25 mouse cellular contexts compared by ENCODE assay signal in genomic region chr4:138855092-138855632, GRCm38 (mm10). TPM values are rescaled to one million over a fixed set of nuclear protein-coding genes. Genes with fewer than 3 reads are reported as not detected.
A peak's percentile ranks its signal among the peaks of the same experiment; 100 is the strongest.
DNase-seq lines count a peak whose midpoint lies in the region; ATAC-seq and TF ChIP-seq lines count a peak whose summit lies in the region.
"Had no signal": no experiment of that assay in that cellular context is flagged by ENCODE, and none has a peak within 500 bp of the region (broad histone marks: within the 10 kb centered on the region; RNA-seq: fewer than 3 reads in every experiment).

No protein-coding gene starts in this region.

- intact Hi-C loops in left cerebral cortex, adult 2 months (cut with DNase I), result no loop called here

- WGBS in forebrain, postnatal 0 days, result 72% methylated on average over 9 of the region's 9 CpGs
- 90% methylated on average over 9 of the region's 9 CpGs for WGBS in forebrain, embryonic 12.5 days
- 82% methylated on average over 9 of the region's 9 CpGs for WGBS in liver, postnatal 0 days (ENCODE audit: insufficient replicate concordance)

- no peak for TF ChIP-seq EP300 in liver, postnatal 0 days (IDR thresholded peaks at IDR 0.05; ENCODE audit: low read depth)

- DNase-seq in forebrain, postnatal 0 days, result peak; percentile 60
- DNase-seq in left cerebral cortex, adult 2 months (ENCODE audit: extremely low spot score in 1 of 2, low spot score in 2 of 2), result no peak
- no peak for DNase-seq in left cerebral cortex, adult 9 months (ENCODE audit: low spot score in 2 of 2)
- peak; percentile 47 for DNase-seq in right cerebral cortex, adult 18-20 months
- no peak for DNase-seq in right cerebral cortex, postnatal 36 days (ENCODE audit: low spot score in 2 of 2)
- no peak for DNase-seq in liver, postnatal 0 days
- DNase-seq: adrenal gland, adult 2 months; adrenal gland, postnatal 25 days; cerebellum, adult 2 months; cerebellum, postnatal 14 days; gastrocnemius, postnatal 14 days; heart, adult 2 months; heart, postnatal 14 days had no signal

- H3K9me3 ChIP-seq in forebrain, postnatal 0 days (ENCODE audit: low read length), result no peaks in the 10 kb centered on the region
- H3K9me3 ChIP-seq in forebrain, embryonic 12.5 days, result no peaks in the 10 kb centered on the region
- no peaks in the 10 kb centered on the region for H3K9me3 ChIP-seq in liver, postnatal 0 days (ENCODE audit: low read length)
- H3K9me3 ChIP-seq: embryonic facial prominence, embryonic 12.5 days; heart, embryonic 15.5 days; hindbrain, embryonic 10.5 days had no signal

- H3K27me3 ChIP-seq in forebrain, postnatal 0 days (ENCODE audit: insufficient read depth, low read length), result peaks cover 4% of the 10 kb centered on the region; the same call in 1 of the 2 replicates
- H3K27me3 ChIP-seq in forebrain, embryonic 12.5 days, result peaks cover 16% of the 10 kb centered on the region
- peaks cover 6% of the 10 kb centered on the region; the same call in 1 of the 2 replicates for H3K27me3 ChIP-seq in liver, postnatal 0 days (ENCODE audit: insufficient read depth, low read length)
- H3K27me3 ChIP-seq: embryonic facial prominence, embryonic 12.5 days had no signal

- H3K27ac ChIP-seq in forebrain, postnatal 0 days (ENCODE audit: low read depth, low read length), result peak overlapping the region; percentile 71
- no peak overlapping the region for H3K27ac ChIP-seq in forebrain, embryonic 12.5 days
- peak overlapping the region; percentile 69 for H3K27ac ChIP-seq in left cerebral cortex, adult 2 months
- peak overlapping the region; percentile 50 for H3K27ac ChIP-seq in cortical plate, adult 2 months (ENCODE audit: insufficient read depth, low read length)
- H3K27ac ChIP-seq in liver, postnatal 0 days (ENCODE audit: low read depth), result no peak overlapping the region
- H3K27ac ChIP-seq: embryonic facial prominence, embryonic 12.5 days; heart, adult 2 months; heart, embryonic 15.5 days; hindbrain, embryonic 10.5 days had no signal

- TF ChIP-seq CTCF in forebrain, postnatal 0 days (IDR thresholded peaks at IDR 0.05; ENCODE audit: low read depth), result no peak
- no peak for TF ChIP-seq CTCF in left cerebral cortex, adult 2 months (IDR thresholded peaks at IDR 0.05)
- no peak for TF ChIP-seq CTCF in cortical plate, adult 2 months (IDR thresholded peaks at IDR 0.05; ENCODE audit: extremely low read depth, insufficient read depth, low read length)
- no peak for TF ChIP-seq CTCF in liver, postnatal 0 days (IDR thresholded peaks at IDR 0.05; ENCODE audit: low read depth)

- no peak overlapping the region for H3K4me3 ChIP-seq in forebrain, postnatal 0 days (ENCODE audit: low read depth, low read length)
- no peak overlapping the region for H3K4me3 ChIP-seq in forebrain, embryonic 12.5 days (replicated peaks)
- H3K4me3 ChIP-seq in left cerebral cortex, adult 2 months, result no peak overlapping the region
- no peak overlapping the region for H3K4me3 ChIP-seq in cortical plate, adult 2 months (ENCODE audit: insufficient read depth, low read length)
- H3K4me3 ChIP-seq in liver, postnatal 0 days (ENCODE audit: low read depth, low read length), result no peak overlapping the region
- H3K4me3 ChIP-seq: embryonic facial prominence, embryonic 12.5 days; heart, adult 2 months; heart, embryonic 15.5 days; hindbrain, embryonic 10.5 days had no signal

- TF ChIP-seq POLR2A in cortical plate, adult 2 months (IDR thresholded peaks at IDR 0.05; ENCODE audit: extremely low read depth, insufficient read depth, low read length), result no peak

- H3K4me1 ChIP-seq in forebrain, postnatal 0 days (ENCODE audit: insufficient read depth), result no peaks in the 10 kb centered on the region
- H3K4me1 ChIP-seq in forebrain, embryonic 12.5 days, result no peaks in the 10 kb centered on the region
- peaks cover 8% of the 10 kb centered on the region for H3K4me1 ChIP-seq in cortical plate, adult 2 months (ENCODE audit: control insufficient read depth, insufficient read depth, low read length)
- no peaks in the 10 kb centered on the region for H3K4me1 ChIP-seq in liver, postnatal 0 days (ENCODE audit: insufficient read depth)
- H3K4me1 ChIP-seq: embryonic facial prominence, embryonic 12.5 days had no signal

- no peaks in the 10 kb centered on the region for H3K36me3 ChIP-seq in forebrain, postnatal 0 days (ENCODE audit: insufficient read depth)
- H3K36me3 ChIP-seq in forebrain, embryonic 12.5 days (replicated peaks), result no peaks in the 10 kb centered on the region
- no peaks in the 10 kb centered on the region for H3K36me3 ChIP-seq in liver, postnatal 0 days (replicated peaks; ENCODE audit: insufficient read depth, low read length)
- H3K36me3 ChIP-seq: embryonic facial prominence, embryonic 12.5 days; heart, embryonic 15.5 days; hindbrain, embryonic 10.5 days had no signal

- H3K4me2 ChIP-seq in forebrain, postnatal 0 days (ENCODE audit: low read depth), result no peak overlapping the region
- no peak overlapping the region for H3K4me2 ChIP-seq in forebrain, embryonic 12.5 days
- H3K4me2 ChIP-seq in liver, postnatal 0 days (ENCODE audit: low read depth, low read length), result no peak overlapping the region
- H3K4me2 ChIP-seq: embryonic facial prominence, embryonic 12.5 days; heart, embryonic 11.5 days; heart, embryonic 15.5 days had no signal

- H3K9ac ChIP-seq in forebrain, postnatal 0 days, result no peak overlapping the region
- H3K9ac ChIP-seq in forebrain, embryonic 12.5 days, result no peak overlapping the region
- no peak overlapping the region for H3K9ac ChIP-seq in liver, postnatal 0 days (replicated peaks)
- H3K9ac ChIP-seq: embryonic facial prominence, embryonic 12.5 days; heart, embryonic 15.5 days had no signal

- ATAC-seq in forebrain, postnatal 0 days, result no peak
- no peak for ATAC-seq in forebrain, embryonic 12.5 days (ENCODE audit: low FRiP score)
- no peak for ATAC-seq in liver, postnatal 0 days
- ATAC-seq: forebrain, embryonic 16.5 days had no signal

RNA-seq across cellular contexts. Expression of gene Pla2g5, which starts 8.1 kb away (rescaled TPM):
- total RNA-seq in forebrain, postnatal 0 days (2014; rRNA removed), result 0.15 and 2.9 TPM in 2 replicates
- 1.1 and 1.5 TPM in 2 replicates for polyA plus RNA-seq in forebrain, postnatal 0 days (2015; fragmentation: Nextera tagmentation; extraction: Ambion mirVana)
- 0.23 and 0.24 TPM in 2 replicates for polyA plus RNA-seq in forebrain, embryonic 12.5 days (2016; fragmentation: Nextera tagmentation; extraction: Ambion mirVana)
- total RNA-seq in left cerebral cortex, adult 2 months (2021), result 1 to 10 TPM; 4.5 to 4.7 TPM
- polyA plus RNA-seq in cortical plate, adult 2 months (2012; rRNA removed), result 2.9 and 4.2 TPM in 2 replicates
- not detected in 2 replicates for polyA plus RNA-seq in liver, postnatal 0 days (2015; fragmentation: Nextera tagmentation; extraction: Ambion mirVana)
- total RNA-seq: common myeloid progenitor, adult 5-6 weeks had no signal
- polyA plus RNA-seq: hindbrain, embryonic 10.5 days had no signal

RNA-seq across cellular contexts. Expression of gene Gm13030, which starts 18.6 kb away (rescaled TPM):
- not detected in 2 replicates for total RNA-seq in forebrain, postnatal 0 days (2014; rRNA removed)
- not detected in 2 replicates for polyA plus RNA-seq in forebrain, postnatal 0 days (2015; fragmentation: Nextera tagmentation; extraction: Ambion mirVana)
- polyA plus RNA-seq in forebrain, embryonic 12.5 days (2016; fragmentation: Nextera tagmentation; extraction: Ambion mirVana), result not detected in 2 replicates
- total RNA-seq in left cerebral cortex, adult 2 months (2021), result not detected
- not detected in 2 replicates for polyA plus RNA-seq in cortical plate, adult 2 months (2012; rRNA removed)
- not detected in 2 replicates for polyA plus RNA-seq in liver, postnatal 0 days (2015; fragmentation: Nextera tagmentation; extraction: Ambion mirVana)
- total RNA-seq: adrenal gland, adult 2 months; adrenal gland, postnatal 25 days; CH12.LX; common myeloid progenitor, adult 5-6 weeks; gastrocnemius, adult 18-20 months; gastrocnemius, postnatal 14 days; heart, adult 2 months; heart, postnatal 14 days had no signal
- polyA plus RNA-seq: adrenal gland, adult 2 months; cerebellum, adult 2 months; embryonic facial prominence, embryonic 12.5 days; forebrain, embryonic 11.5 days; forebrain, embryonic 16.5 days; gonadal fat pad, adult 2 months; heart, adult 2 months; heart, embryonic 11.5 days; heart, embryonic 15.5 days; hindbrain, embryonic 10.5 days had no signal

RNA-seq across cellular contexts. Expression of gene Pla2g2e, which starts 22.6 kb away (rescaled TPM):
- total RNA-seq in forebrain, postnatal 0 days (2014; rRNA removed), result not detected in 2 replicates
- polyA plus RNA-seq in forebrain, postnatal 0 days (2015; fragmentation: Nextera tagmentation; extraction: Ambion mirVana), result not detected in 2 replicates
- not detected in 2 replicates for polyA plus RNA-seq in forebrain, embryonic 12.5 days (2016; fragmentation: Nextera tagmentation; extraction: Ambion mirVana)
- not detected for total RNA-seq in left cerebral cortex, adult 2 months (2021)
- polyA plus RNA-seq in cortical plate, adult 2 months (2012; rRNA removed), result not detected in 2 replicates
- polyA plus RNA-seq in liver, postnatal 0 days (2015; fragmentation: Nextera tagmentation; extraction: Ambion mirVana), result not detected in 2 replicates
- total RNA-seq: common myeloid progenitor, adult 5-6 weeks; gastrocnemius, adult 18-20 months; gastrocnemius, postnatal 14 days had no signal
- polyA plus RNA-seq: cerebellum, adult 2 months; embryonic facial prominence, embryonic 12.5 days; forebrain, embryonic 11.5 days; forebrain, embryonic 16.5 days; heart, embryonic 11.5 days; heart, embryonic 15.5 days; hindbrain, embryonic 10.5 days had no signal

RNA-seq across cellular contexts. Expression of gene Otud3, which starts 58.6 kb away (rescaled TPM):
- total RNA-seq in forebrain, postnatal 0 days (2014; rRNA removed), result 10.5 and 13.1 TPM in 2 replicates
- 2.6 and 2.8 TPM in 2 replicates for polyA plus RNA-seq in forebrain, postnatal 0 days (2015; fragmentation: Nextera tagmentation; extraction: Ambion mirVana)
- 3.5 and 4.0 TPM in 2 replicates for polyA plus RNA-seq in forebrain, embryonic 12.5 days (2016; fragmentation: Nextera tagmentation; extraction: Ambion mirVana)
- 10 to 100 TPM; 20.3 to 20.4 TPM for total RNA-seq in left cerebral cortex, adult 2 months (2021)
- polyA plus RNA-seq in cortical plate, adult 2 months (2012; rRNA removed), result 14.7 and 15.1 TPM in 2 replicates
- polyA plus RNA-seq in liver, postnatal 0 days (2015; fragmentation: Nextera tagmentation; extraction: Ambion mirVana), result 1.2 and 1.5 TPM in 2 replicates

Comparison
In these comparisons a context has a peak if more than half of its experiments do, and no peak if none do; other contexts are left out.
1. DNase-seq: peak in forebrain, postnatal 0 days (single experiment) and right cerebral cortex, adult 18-20 months (single experiment); none in left cerebral cortex, adult 2 months (0 of 2), left cerebral cortex, adult 9 months (0 of 2), right cerebral cortex, postnatal 36 days (0 of 2) and liver, postnatal 0 days (single experiment).
2. H3K27ac ChIP-seq: peak in forebrain, postnatal 0 days (single experiment), left cerebral cortex, adult 2 months (single experiment) and cortical plate, adult 2 months (single experiment); none in forebrain, embryonic 12.5 days (single experiment) and liver, postnatal 0 days (single experiment).